Mouse (Mus musculus): ENCODE results near the gene Igflr1.

GRCm38 (mm10) chr7:30533941-30534632 lies 31.1 kb upstream of the Igflr1 start:
- TF ChIP-seq CTCF (IDR thresholded peaks at IDR 0.05; ENCODE audit: low read depth) (no peak), EP300 (optimal IDR thresholded peaks at IDR 0.05) (no peak)

Data from stomach, postnatal 0 days (tissue).